ENCODE assay signal across 8 mouse cellular contexts in genomic region chr17:7169627-7170303, GRCm38 (mm10). TPM values are rescaled to one million over a fixed set of nuclear protein-coding genes. Genes with fewer than 3 reads are reported as not detected.
DNase-seq lines count a peak whose midpoint lies in the region; ATAC-seq lines count a peak whose summit lies in the region.

TSS of gene Rps6ka2 (plus strand) at chr17:7170115.

- H3K4me2 ChIP-seq in hindbrain, embryonic 15.5 days = peak within 1 kb of the TSS; percentile 74

- no peaks in the 10 kb centered on the region for H3K36me3 ChIP-seq in hindbrain, embryonic 15.5 days

- peak within 1 kb of the TSS; percentile 67 for H3K9ac ChIP-seq in hindbrain, embryonic 15.5 days

- peak; percentile 96 for DNase-seq in T-cell, adult 2 months (ENCODE audit: low spot score)
- DNase-seq in cerebellum, postnatal 36 days = peak; percentile 94 to 95
- DNase-seq in frontal cortex, postnatal 36 days (ENCODE audit: low spot score in 2 of 2) = peak; percentile 93 to 96
- DNase-seq in left cerebral cortex, adult 11 months (ENCODE audit: low spot score) = peak; percentile 94
- DNase-seq in lung, postnatal 4 days = peak; percentile 97 to 98
- peak; percentile 94 for DNase-seq in retina, postnatal 7 days (ENCODE audit: low read depth, low spot score)
- peak; percentile 83 for DNase-seq in urinary bladder, adult 2 months (ENCODE audit: low spot score)

- peak; percentile 99 for ATAC-seq in hindbrain, embryonic 15.5 days (ENCODE audit: low FRiP score, low read depth)

- no peaks in the 10 kb centered on the region for H3K27me3 ChIP-seq in hindbrain, embryonic 15.5 days

- under 1% methylated on average over 39 of the region's 56 CpGs for WGBS in hindbrain, embryonic 15.5 days

- H3K9me3 ChIP-seq in hindbrain, embryonic 15.5 days = no peaks in the 10 kb centered on the region

- peak within 1 kb of the TSS; percentile 71 for H3K4me3 ChIP-seq in hindbrain, embryonic 15.5 days

- H3K27ac ChIP-seq in hindbrain, embryonic 15.5 days (replicated peaks) = peak within 1 kb of the TSS; percentile 88

- H3K4me1 ChIP-seq in hindbrain, embryonic 15.5 days (replicated peaks) = peaks cover 25% of the 10 kb centered on the region

RNA-seq across cellular contexts. Expression of gene Rps6ka2, which starts in this region (rescaled TPM):
- polyA plus RNA-seq in hindbrain, embryonic 15.5 days (2015; fragmentation: Nextera tagmentation; extraction: Ambion mirVana) = 21.9 and 22.5 TPM in 2 replicates
- polyA plus RNA-seq in urinary bladder, adult 2 months (2012; rRNA removed) = 4.9 and 6.5 TPM in 2 replicates

Comparison
In these comparisons a context has a peak if more than half of its experiments do, and no peak if none do; other contexts are left out.
1. Peak in every context shown above with its lines: DNase-seq, ATAC-seq, H3K4me3 ChIP-seq and H3K27ac ChIP-seq.